Mouse (Mus musculus): ENCODE results near the gene Inhbc. TPM values are rescaled to one million over a fixed set of nuclear protein-coding genes. Genes with fewer than 3 reads are reported as not detected.
A peak's percentile ranks its signal among the peaks of the same experiment; 100 is the strongest.

The Inhbc gene
- polyA plus RNA-seq, 2 experiments: 1.5 to 2.1 TPM

DNA sequence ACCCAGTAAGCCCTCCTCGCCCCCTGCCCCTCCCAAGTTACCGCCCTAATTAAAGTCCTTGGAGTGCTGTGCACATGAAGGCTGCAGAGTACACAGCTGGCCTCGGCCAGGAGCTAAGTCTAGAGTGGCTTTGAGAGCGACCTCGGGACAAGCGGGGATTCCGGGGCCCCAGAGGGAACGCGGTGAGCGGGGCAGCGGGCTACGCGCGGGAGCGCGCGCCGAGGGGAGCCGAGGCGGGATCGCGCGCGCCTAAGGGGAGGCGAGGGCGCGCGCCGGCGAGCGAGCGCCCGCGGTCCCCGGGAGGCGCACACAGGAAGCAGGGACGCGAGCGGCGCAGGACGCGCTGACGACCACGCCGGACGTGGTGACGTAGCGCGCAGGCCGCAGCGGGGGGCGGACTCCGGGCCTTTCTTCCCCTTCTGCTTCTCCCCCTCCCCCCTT is 10.0 kb upstream of the Inhbc start, which contains the start of gene R3hdm2:
R3hdm2 (plus strand) TSS at position 77 of the 441 bp plus-strand sequence.
- peak within 1 kb of the TSS; percentile 76 for H3K9ac ChIP-seq (replicated peaks)
- H3K4me2 ChIP-seq (ENCODE audit: low read depth): peak within 1 kb of the TSS; percentile 88
- H3K9me3 ChIP-seq (ENCODE audit: control insufficient read depth, low read length): no peaks in the 10 kb centered on the region
- DNase-seq (ENCODE audit: low read depth in 3 of 3, low spot score in 3 of 3) (peak; percentile 81 to 84 (median 83)), ATAC-seq (ENCODE audit: insufficient read depth) (peak; percentile 98)
- peaks cover 3 to 12% of the 10 kb centered on the region in 2 experiments; a peak in 3 of 4 replicates for H3K4me1 ChIP-seq (replicated peaks; ENCODE audit: control insufficient read depth in 2 of 2, insufficient read depth in 2 of 2, low read length in 1 of 2)
- no peaks in the 10 kb centered on the region for H3K36me3 ChIP-seq (replicated peaks; ENCODE audit: control insufficient read depth, insufficient read depth, low read depth)
- 0% methylated on average over 41 of the region's 53 CpGs for WGBS (ENCODE audit: insufficient replicate concordance)
- peak within 1 kb of the TSS; percentile 87 to 91 for H3K4me3 ChIP-seq (ENCODE audit: insufficient read depth in 1 of 2, low read depth in 2 of 2, low read length in 2 of 2)
- no peak for TF ChIP-seq CTCF (IDR thresholded peaks at IDR 0.05; ENCODE audit: low read depth)
- TF ChIP-seq EP300 (IDR thresholded peaks at IDR 0.05; ENCODE audit: low read depth): no peak
- peak within 1 kb of the TSS; percentile 54 for H3K27ac ChIP-seq
- H3K27me3 ChIP-seq (ENCODE audit: control insufficient read depth, insufficient read depth, low read length): no peaks in the 10 kb centered on the region

DNA sequence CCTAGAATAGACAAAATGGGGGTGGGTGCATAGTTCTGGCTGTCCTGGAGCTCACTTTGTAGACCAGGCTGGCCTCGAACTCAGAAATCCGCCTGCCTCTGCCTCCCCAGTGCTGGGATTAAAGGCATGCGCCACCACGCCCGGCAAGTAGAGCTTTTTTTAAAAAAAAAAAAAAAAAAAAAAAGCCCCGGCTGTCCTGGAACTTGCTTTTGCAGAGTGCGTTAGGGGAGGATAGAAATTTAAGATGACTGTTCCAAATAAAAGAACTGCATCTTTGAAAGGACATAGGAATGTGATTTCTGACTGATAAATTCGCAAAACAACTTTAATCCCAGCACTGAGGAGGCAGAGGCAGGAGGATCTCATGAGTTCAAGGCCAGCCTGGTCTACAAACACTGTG is 9.4 kb upstream of the Inhbc start:
- no peak for ATAC-seq (ENCODE audit: insufficient read depth)
- peaks cover 3 to 12% of the 10 kb centered on the region in 2 experiments; a peak in 3 of 4 replicates for H3K4me1 ChIP-seq (replicated peaks; ENCODE audit: control insufficient read depth in 2 of 2, insufficient read depth in 2 of 2, low read length in 1 of 2)
- H3K36me3 ChIP-seq (replicated peaks; ENCODE audit: control insufficient read depth, insufficient read depth, low read depth): no peaks in the 10 kb centered on the region
- 58% methylated on average over 8 of the region's 8 CpGs for WGBS (ENCODE audit: insufficient replicate concordance)
- H3K27ac ChIP-seq: no peak overlapping the region
- peak overlapping the region; percentile 76 for H3K9ac ChIP-seq (replicated peaks)
- no peaks in the 10 kb centered on the region for H3K27me3 ChIP-seq (ENCODE audit: control insufficient read depth, insufficient read depth, low read length)
- no peaks in the 10 kb centered on the region for H3K9me3 ChIP-seq (ENCODE audit: control insufficient read depth, low read length)
- H3K4me3 ChIP-seq (ENCODE audit: insufficient read depth in 1 of 2, low read depth in 2 of 2, low read length in 2 of 2): peak overlapping the region; percentile 87 to 91
- TF ChIP-seq EP300 (IDR thresholded peaks at IDR 0.05; ENCODE audit: low read depth): no peak
- TF ChIP-seq CTCF (IDR thresholded peaks at IDR 0.05; ENCODE audit: low read depth): no peak
- H3K4me2 ChIP-seq (ENCODE audit: low read depth): peak overlapping the region; percentile 88
- DNase-seq (ENCODE audit: low read depth in 3 of 3, low spot score in 3 of 3): no peak

GRCm38 (mm10) chr10:127377700-127378099 is 7.5 kb upstream of the Inhbc start:
- Histone ChIP-seq H3K27ac (no peak overlapping the region), H3K36me3 (replicated peaks; ENCODE audit: control insufficient read depth, insufficient read depth, low read depth) (no peaks in the 10 kb centered on the region), H3K4me2 (ENCODE audit: low read depth) (no peak overlapping the region), H3K27me3 (ENCODE audit: control insufficient read depth, insufficient read depth, low read length) (no peaks in the 10 kb centered on the region), H3K9me3 (ENCODE audit: control insufficient read depth, low read length) (no peaks in the 10 kb centered on the region), H3K4me1 (replicated peaks; ENCODE audit: control insufficient read depth in 2 of 2, insufficient read depth in 2 of 2, low read length in 1 of 2) (peaks cover 3 to 9% of the 10 kb centered on the region in 2 experiments; a peak in 3 of 4 replicates), H3K4me3 (ENCODE audit: insufficient read depth in 1 of 2, low read depth in 2 of 2, low read length in 2 of 2) (no peak overlapping the region), H3K9ac (replicated peaks) (no peak overlapping the region)
- no peak for DNase-seq (ENCODE audit: low read depth in 3 of 3, low spot score in 3 of 3)
- ATAC-seq (ENCODE audit: insufficient read depth): no peak
- TF ChIP-seq CTCF (IDR thresholded peaks at IDR 0.05; ENCODE audit: low read depth): no peak
- no peak for TF ChIP-seq EP300 (IDR thresholded peaks at IDR 0.05; ENCODE audit: low read depth)
- 24% methylated on average over 3 of the region's 3 CpGs for WGBS (ENCODE audit: insufficient replicate concordance)

DNA sequence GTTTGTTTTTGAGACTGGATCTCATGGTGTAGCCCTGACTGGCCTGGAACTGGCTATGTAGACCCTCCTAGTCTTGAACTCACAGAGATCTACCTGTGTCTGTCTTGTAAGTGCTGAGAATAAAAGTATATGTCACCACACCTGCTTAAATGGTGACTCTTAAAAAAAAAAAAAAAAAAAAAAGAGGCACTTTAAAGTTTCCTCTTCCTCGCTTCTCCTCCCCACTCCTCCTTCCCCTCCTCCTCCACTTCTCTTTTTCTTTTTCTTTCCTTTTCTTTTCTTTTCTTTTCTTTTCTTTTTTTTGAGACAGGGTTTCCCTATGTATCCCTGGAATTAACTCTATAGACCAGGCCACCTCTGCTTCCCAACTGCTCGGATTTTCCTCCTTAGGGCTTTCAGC is 792 bp upstream of the Inhbc start:
- H3K4me3 ChIP-seq (ENCODE audit: insufficient read depth in 1 of 2, low read depth in 2 of 2, low read length in 2 of 2): no peak overlapping the region
- no peak overlapping the region for H3K27ac ChIP-seq

DNA sequence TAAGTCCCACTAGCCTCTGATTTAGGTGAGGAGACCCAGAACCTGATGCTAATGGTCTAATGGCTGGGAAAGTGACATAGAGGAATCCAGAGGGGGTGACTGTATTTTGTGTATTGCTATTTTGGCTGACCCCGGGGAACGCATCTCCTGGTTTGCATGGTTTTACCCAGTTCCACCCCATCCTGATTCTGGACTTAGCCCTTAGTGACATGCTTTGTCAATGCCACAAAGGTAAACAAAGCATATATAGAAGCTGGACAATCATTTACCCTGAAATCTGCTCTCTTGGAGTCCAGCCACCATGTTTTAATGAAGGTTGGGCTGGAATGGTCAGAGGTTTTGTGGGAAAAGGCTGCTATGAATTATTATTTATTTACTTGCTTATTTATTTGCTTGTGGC is 2.0 kb downstream of the Inhbc start:
- ATAC-seq (ENCODE audit: insufficient read depth) (peak; percentile 57), DNase-seq (ENCODE audit: low read depth in 3 of 3, low spot score in 3 of 3) (no peak)
- TF ChIP-seq EP300 (IDR thresholded peaks at IDR 0.05; ENCODE audit: low read depth): no peak
- no peak for TF ChIP-seq CTCF (IDR thresholded peaks at IDR 0.05; ENCODE audit: low read depth)
- Histone ChIP-seq H3K27ac (no peak overlapping the region), H3K9ac (replicated peaks) (no peak overlapping the region), H3K4me1 (replicated peaks; ENCODE audit: control insufficient read depth in 2 of 2, insufficient read depth in 2 of 2, low read length in 1 of 2) (peaks cover 0 to 12% of the 10 kb centered on the region in 2 experiments; a peak in 2 of 4 replicates), H3K4me2 (ENCODE audit: low read depth) (peak overlapping the region; percentile 20; the same call in 1 of the 2 replicates), H3K4me3 (ENCODE audit: insufficient read depth in 1 of 2, low read depth in 2 of 2, low read length in 2 of 2) (no peak overlapping the region), H3K36me3 (replicated peaks; ENCODE audit: control insufficient read depth, insufficient read depth, low read depth) (no peaks in the 10 kb centered on the region), H3K9me3 (ENCODE audit: control insufficient read depth, low read length) (no peaks in the 10 kb centered on the region), H3K27me3 (ENCODE audit: control insufficient read depth, insufficient read depth, low read length) (no peaks in the 10 kb centered on the region)
- 80% methylated on average over 2 of the region's 2 CpGs for whole genome bisulfite sequencing (ENCODE audit: insufficient replicate concordance)

More for the DNA sequence above, 792 bp upstream of the Inhbc start:
- WGBS (ENCODE audit: insufficient replicate concordance): 53% methylated on average over 2 of the region's 2 CpGs
- TF ChIP-seq EP300 (IDR thresholded peaks at IDR 0.05; ENCODE audit: low read depth): no peak
- Histone ChIP-seq H3K9ac (replicated peaks) (no peak overlapping the region), H3K4me1 (replicated peaks; ENCODE audit: control insufficient read depth in 2 of 2, insufficient read depth in 2 of 2, low read length in 1 of 2) (peaks cover 0 to 12% of the 10 kb centered on the region in 2 experiments; a peak in 2 of 4 replicates), H3K27me3 (ENCODE audit: control insufficient read depth, insufficient read depth, low read length) (no peaks in the 10 kb centered on the region), H3K4me2 (ENCODE audit: low read depth) (no peak overlapping the region), H3K36me3 (replicated peaks; ENCODE audit: control insufficient read depth, insufficient read depth, low read depth) (no peaks in the 10 kb centered on the region), H3K9me3 (ENCODE audit: control insufficient read depth, low read length) (no peaks in the 10 kb centered on the region)
- no peak for DNase-seq (ENCODE audit: low read depth in 3 of 3, low spot score in 3 of 3)
- ATAC-seq (ENCODE audit: insufficient read depth): no peak
